Mouse (Mus musculus) mouse trophoblast stem cell (cell line): Measurements from ENCODE around the gene Usp54.

Experiments used
- in situ Hi-C, 2 experiments: fragments of 300-500 bp; cut with MseI, MboI; formaldehyde crosslinking; loops; 2 replicates in 1 of 2; 3 replicates in 1 of 2; pipeline ENCODE4 v1.15.1; 2025

The Usp54 gene

GRCm38 (mm10) chr14:20610146-20610545, 30.7 kb downstream of the Usp54 start:
- in situ Hi-C loops = no loop called here

GRCm38 (mm10) chr14:20609519-20609918, 31.3 kb downstream of the Usp54 start:
- in situ Hi-C loops = no loop called here

GRCm38 (mm10) chr14:20607396-20608126, 33.3 kb downstream of the Usp54 start:
- in situ Hi-C loops = no loop called here

- in situ Hi-C loops = no loop called here
Measured at GRCm38 (mm10) chr14:20601287-20601686, 39.6 kb downstream of the Usp54 start.

GRCm38 (mm10) chr14:20600203-20600602, 40.7 kb downstream of the Usp54 start:
- in situ Hi-C loops = no loop called here

GRCm38 (mm10) chr14:20599542-20599941, 41.3 kb downstream of the Usp54 start:
- in situ Hi-C loops = no loop called here

- in situ Hi-C loops = no loop called here
Measured at GRCm38 (mm10) chr14:20595781-20596180, 45.1 kb downstream of the Usp54 start.

- in situ Hi-C loops = no loop called here
Measured at GRCm38 (mm10) chr14:20587458-20587857, 53.4 kb downstream of the Usp54 start.

- in situ Hi-C loops = loop anchor here (5.0 to 10.0 kb wide), 2 partner anchors 76 to 78 kb away; partner anchors contain the start of gene Myoz1 (in 2 of the 2)
Measured at GRCm38 (mm10) chr14:20578822-20579407, 61.9 kb downstream of the Usp54 start.

GRCm38 (mm10) chr14:20576179-20576578, 64.7 kb downstream of the Usp54 start:
- in situ Hi-C loops = loop anchor here (5.0 to 10.0 kb wide), 2 partner anchors 79 to 81 kb away; partner anchors contain the start of gene Myoz1 (in 2 of the 2)

GRCm38 (mm10) chr14:20573196-20573595, 67.7 kb downstream of the Usp54 start:
- in situ Hi-C loops = loop anchor here in 1 of 2 experiments (10.0 kb wide), 1 partner anchor 82 kb away; the partner anchor contains the start of gene Myoz1

- in situ Hi-C loops = no loop called here
Measured at GRCm38 (mm10) chr14:20565256-20566021, 75.4 kb downstream of the Usp54 start.

- in situ Hi-C loops = no loop called here
Measured at GRCm38 (mm10) chr14:20564692-20565091, 76.2 kb downstream of the Usp54 start.

- in situ Hi-C loops = no loop called here
Measured at GRCm38 (mm10) chr14:20561897-20562296, 79.0 kb downstream of the Usp54 start.

GRCm38 (mm10) chr14:20550136-20550535, 90.7 kb downstream of the Usp54 start:
- in situ Hi-C loops = no loop called here

GRCm38 (mm10) chr14:20546415-20546814, 94.4 kb downstream of the Usp54 start, which contains the start of gene Ppp3cb:
Ppp3cb (minus strand) TSS chr14:20546573.
- in situ Hi-C loops = no loop called here

GRCm38 (mm10) chr14:20545529-20546331, 95.1 kb downstream of the Usp54 start:
- in situ Hi-C loops = no loop called here

- in situ Hi-C loops = no loop called here
Measured at GRCm38 (mm10) chr14:20544467-20545411, 96.1 kb downstream of the Usp54 start.

GRCm38 (mm10) chr14:20529643-20530042, 111.2 kb downstream of the Usp54 start:
- in situ Hi-C loops = no loop called here

- in situ Hi-C loops = no loop called here
Measured at GRCm38 (mm10) chr14:20520179-20520578, 120.7 kb downstream of the Usp54 start.
